Mouse (Mus musculus) MEL (cell line): Measurements from ENCODE around the gene Crybg3.

ENCODE experiments used
- BHLHE40 ChIP-seq: IDR thresholded peaks from 2 replicates; pipeline ENCODE4 v1.6.1; 2012; ENCODE audit warnings: low read depth, mild to moderate bottlenecking, inconsistent platforms, low read length, improper control_type of control experiment, borderline replicate concordance
- CTCF ChIP-seq, 3 experiments: IDR thresholded peaks in 2 of 3; conservative IDR thresholded peaks in 1 of 3; 2 replicates each; pipeline ENCODE4 v1.5.1; 2011 to 2012; ENCODE audit warnings: low read length in 3 of 3, low read depth in 2 of 3, mild to moderate bottlenecking in 2 of 3, improper control_type of control experiment in 1 of 3, inconsistent platforms in 1 of 3, mixed read lengths in 1 of 3, moderate library complexity in 1 of 3; ENCODE audit not compliant: control insufficient read depth in 1 of 3, insufficient read depth in 1 of 3, poor library complexity in 1 of 3, severe bottlenecking in 1 of 3
- E2F4 ChIP-seq: IDR thresholded peaks from 2 replicates; pipeline ENCODE4 v1.6.1; 2011; ENCODE audit warnings: low read depth, low read length, improper control_type of control experiment, borderline replicate concordance
- EP300 ChIP-seq, 2 experiments: IDR thresholded peaks; 2 replicates each; pipeline ENCODE4 v1.6.1; 2011; ENCODE audit warnings: improper control_type of control experiment in 2 of 2, low read length in 2 of 2, low read depth in 1 of 2, mild to moderate bottlenecking in 1 of 2
- MAFK ChIP-seq: IDR thresholded peaks from 2 replicates; pipeline ENCODE4 v1.6.1; 2011; ENCODE audit warnings: low read depth, mild to moderate bottlenecking, low read length, improper control_type of control experiment, borderline replicate concordance
- MAZ ChIP-seq: IDR thresholded peaks from 2 replicates; pipeline ENCODE4 v1.6.1; 2012; ENCODE audit warnings: low read depth, mild to moderate bottlenecking, inconsistent platforms, low read length, improper control_type of control experiment
- MYC ChIP-seq: IDR thresholded peaks from 2 replicates; pipeline ENCODE4 v1.6.1; 2011; ENCODE audit warnings: low read depth, mild to moderate bottlenecking, low read length, improper control_type of control experiment, moderate library complexity
- POLR2A ChIP-seq, 2 experiments: IDR thresholded peaks; 2 replicates each; pipeline ENCODE4 v1.6.1; 2011 to 2012; ENCODE audit warnings: low read length in 2 of 2, mild to moderate bottlenecking in 2 of 2, control low read depth in 1 of 2, improper control_type of control experiment in 1 of 2, low read depth in 1 of 2, moderate library complexity in 1 of 2; ENCODE audit not compliant: control insufficient read depth in 1 of 2, insufficient read depth in 1 of 2, poor library complexity in 1 of 2
- POLR2AphosphoS2 ChIP-seq: IDR thresholded peaks from 2 replicates; pipeline ENCODE4 v1.6.1; 2011; ENCODE audit warnings: low read length, improper control_type of control experiment
- RAD21 ChIP-seq: IDR thresholded peaks from 2 replicates; pipeline ENCODE4 v1.6.1; 2011; ENCODE audit warnings: mild to moderate bottlenecking, low read depth, low read length, improper control_type of control experiment
- SMC3 ChIP-seq: IDR thresholded peaks from 2 replicates; pipeline ENCODE4 v1.6.1; 2011; ENCODE audit warnings: low read depth, low read length, improper control_type of control experiment
- TBP ChIP-seq: IDR thresholded peaks from 2 replicates; pipeline ENCODE4 v1.8.0; 2011; ENCODE audit warnings: low read depth, low read length, improper control_type of control experiment
- USF1 ChIP-seq: IDR thresholded peaks from 2 replicates; pipeline ENCODE4 v1.6.1; 2014; ENCODE audit warnings: low read depth, mild to moderate bottlenecking, inconsistent platforms, low read length, improper control_type of control experiment, moderate library complexity

DNA sequence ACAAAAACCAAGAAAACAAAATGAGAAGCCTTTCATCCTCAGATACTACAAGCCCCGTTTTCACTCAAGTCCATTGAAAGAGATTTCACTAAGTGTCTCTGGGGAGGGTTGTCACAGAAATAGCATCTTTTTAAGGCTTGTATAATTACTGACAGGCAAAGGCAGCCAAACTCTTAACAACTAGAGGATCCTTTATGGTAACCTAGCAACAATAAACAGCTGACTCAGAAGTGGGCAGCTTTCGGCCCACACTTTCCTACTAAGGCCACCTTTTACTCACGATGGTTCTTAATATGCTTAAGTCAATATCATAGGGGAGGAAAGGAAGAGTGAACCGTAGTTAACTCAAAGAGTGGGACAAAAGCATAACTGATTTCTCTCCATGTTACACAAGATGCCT, 53.3 kb downstream of the Crybg3 start:
- TF ChIP-seq POLR2A (IDR thresholded peaks at IDR 0.05; ENCODE audit: control insufficient read depth in 1 of 2, insufficient read depth in 1 of 2, low read depth in 1 of 2, low read length in 2 of 2, poor library complexity in 1 of 2) (no peak), MAZ (no peak), CTCF (IDR thresholded peaks at IDR 0.05 in 2 of 3, conservative IDR thresholded peaks at IDR 0.05 in 1 of 3; ENCODE audit: control insufficient read depth in 1 of 3, insufficient read depth in 1 of 3, low read depth in 2 of 3, low read length in 3 of 3, poor library complexity in 1 of 3, severe bottlenecking in 1 of 3) (no peak), POLR2AphosphoS2 (no peak), TBP (no peak), E2F4 (no peak), MYC (no peak), BHLHE40 (no peak), EP300 (IDR thresholded peaks at IDR 0.05; ENCODE audit: low read depth in 1 of 2, low read length in 2 of 2) (no peak), RAD21 (no peak), USF1 (no peak), MAFK (no peak), SMC3 (no peak)
